Mouse (Mus musculus): ENCODE data around the gene Prkca.

GRCm38 (mm10) chr11:108152591-108152990, 191.1 kb downstream of the Prkca start:
- TF ChIP-seq CTCF (IDR thresholded peaks at IDR 0.05; ENCODE audit: control insufficient read depth, insufficient read depth, insufficient read length) (no peak), MAX (IDR thresholded peaks at IDR 0.05) (no peak)
